Mouse (Mus musculus) T-cell, adult 2 months (primary cell): ENCODE measurements around the gene Gm3727.
"Not testable (repeated sequence)": the region's sequence is repeated elsewhere in the genome, so short reads cannot be mapped to it uniquely, and the experiment has no call there.

Source experiments
- DNase-seq: peaks from one replicate; pipeline ENCODE4 v3.0.0; 2022; ENCODE audit warnings: low spot score

Gm3727 gene

GRCm38 (mm10) chr14:7264614-7265013, at the start of gene Gm3727:
Gene Gm3727 (minus strand): TSS chr14:7264714.
- not testable (repeated sequence) for DNase-seq

DNA sequence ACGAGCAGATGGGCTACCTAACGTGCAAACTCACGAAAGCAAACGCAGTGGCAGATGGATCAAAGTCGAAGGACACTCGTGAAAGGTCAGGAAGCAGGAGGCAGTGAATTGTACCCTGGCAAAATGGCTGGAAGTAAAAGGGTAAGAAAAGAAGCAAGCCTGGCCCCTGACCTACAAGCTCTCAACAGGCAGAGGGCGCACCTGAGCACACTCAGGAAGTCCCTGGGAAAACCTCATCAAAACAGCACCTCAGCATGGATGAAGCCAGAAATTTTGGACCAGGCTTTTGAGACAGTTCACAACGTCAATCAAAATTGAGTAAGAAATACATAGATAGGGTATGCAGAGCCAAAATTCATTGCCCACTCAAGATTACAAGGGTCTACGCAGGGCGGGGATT, 21.0 kb downstream of the Gm3727 start:
- not testable (repeated sequence) for DNase-seq
